In the genomic region with DNA sequence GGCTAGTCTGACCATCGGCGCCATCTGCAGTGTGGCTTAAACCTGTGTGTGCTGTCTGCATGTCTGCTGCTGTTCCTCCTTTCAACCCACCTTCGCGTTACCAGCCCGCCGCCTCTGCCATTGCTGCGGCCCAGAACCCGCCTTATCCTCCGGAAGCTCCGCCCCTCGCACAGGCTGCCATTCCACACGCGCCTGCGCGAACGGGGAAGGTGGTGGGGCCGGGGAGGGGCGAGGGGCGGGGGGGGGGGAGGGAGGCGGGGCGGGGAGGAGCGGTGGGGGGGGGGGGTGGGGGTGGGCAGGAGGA, we compare ENCODE assay signal across 8 mouse cellular contexts. TPM values are rescaled to one million over a fixed set of nuclear protein-coding genes. Genes with fewer than 3 reads are reported as not detected.
DNase-seq lines count a peak whose midpoint lies in the region; ATAC-seq lines count a peak whose summit lies in the region.

A gene (minus strand): TSS at position 152 of the 304 bp plus-strand sequence.

- H3K4me1 ChIP-seq in embryonic facial prominence, embryonic 12.5 days: no peaks in the 10 kb centered on the region
- no peaks in the 10 kb centered on the region for H3K4me1 ChIP-seq in limb, embryonic 11.5 days (ENCODE audit: control insufficient read depth, insufficient read depth, low read length)
- peaks cover 7% of the 10 kb centered on the region; the same call in 1 of the 2 replicates for H3K4me1 ChIP-seq in midbrain, embryonic 13.5 days (replicated peaks)

- H3K4me2 ChIP-seq in embryonic facial prominence, embryonic 12.5 days (replicated peaks): peak within 1 kb of the TSS; percentile 50
- H3K4me2 ChIP-seq in limb, embryonic 11.5 days (ENCODE audit: low read depth, severe bottlenecking): peak within 1 kb of the TSS; percentile 57
- H3K4me2 ChIP-seq in midbrain, embryonic 13.5 days (replicated peaks): peak within 1 kb of the TSS; percentile 63

- ATAC-seq in embryonic facial prominence, embryonic 12.5 days (ENCODE audit: insufficient number of reproducible peaks, insufficient read depth, low FRiP score, low TSS enrichment): 0 out of 2 replicates have a peak, but pooled peaks have one; percentile 82
- peak; percentile 68 for ATAC-seq in limb, embryonic 11.5 days (ENCODE audit: insufficient number of reproducible peaks, low FRiP score, low TSS enrichment, low read depth)
- peak; percentile 94 for ATAC-seq in midbrain, embryonic 13.5 days

- H3K36me3 ChIP-seq in embryonic facial prominence, embryonic 12.5 days: no peaks in the 10 kb centered on the region
- no peaks in the 10 kb centered on the region for H3K36me3 ChIP-seq in limb, embryonic 11.5 days (ENCODE audit: control insufficient read depth, insufficient read depth, low read length)
- no peaks in the 10 kb centered on the region for H3K36me3 ChIP-seq in midbrain, embryonic 13.5 days

- peak within 1 kb of the TSS; percentile 45 for H3K4me3 ChIP-seq in embryonic facial prominence, embryonic 12.5 days
- peak within 1 kb of the TSS; percentile 43 for H3K4me3 ChIP-seq in limb, embryonic 11.5 days (ENCODE audit: low read depth, low read length)
- peak within 1 kb of the TSS; percentile 47 for H3K4me3 ChIP-seq in midbrain, embryonic 13.5 days (replicated peaks)

- 40% methylated on average over 12 of the region's 22 CpGs for WGBS in embryonic facial prominence, embryonic 12.5 days
- 18% methylated on average over 9 of the region's 22 CpGs for whole genome bisulfite sequencing in limb, embryonic 11.5 days
- 23% methylated on average over 11 of the region's 22 CpGs for WGBS in midbrain, embryonic 13.5 days

- H3K9me3 ChIP-seq in embryonic facial prominence, embryonic 12.5 days: no peaks in the 10 kb centered on the region
- no peaks in the 10 kb centered on the region for H3K9me3 ChIP-seq in limb, embryonic 11.5 days (ENCODE audit: control insufficient read depth, low read length)
- no peaks in the 10 kb centered on the region for H3K9me3 ChIP-seq in midbrain, embryonic 13.5 days

- peak within 1 kb of the TSS; percentile 63 for H3K9ac ChIP-seq in embryonic facial prominence, embryonic 12.5 days
- H3K9ac ChIP-seq in limb, embryonic 11.5 days (ENCODE audit: low read length): peak within 1 kb of the TSS; percentile 66
- peak within 1 kb of the TSS; percentile 64 for H3K9ac ChIP-seq in midbrain, embryonic 13.5 days (replicated peaks)

- DNase-seq in urinary bladder, adult 18-20 months (ENCODE audit: low spot score in 2 of 2): peak; percentile 42 to 65
- no peak for DNase-seq in urinary bladder, postnatal 10 days (ENCODE audit: low spot score)
- DNase-seq in heart, adult 11 months: peak; percentile 99
- DNase-seq in kidney, adult 18-20 months: peak; percentile 83
- peak; percentile 78 for DNase-seq in limb, embryonic 11.5 days (ENCODE audit: low spot score)
- DNase-seq in spleen, adult 12 weeks (ENCODE audit: low spot score): peak; percentile 42

- no peaks in the 10 kb centered on the region for H3K27me3 ChIP-seq in embryonic facial prominence, embryonic 12.5 days
- H3K27me3 ChIP-seq in limb, embryonic 11.5 days (ENCODE audit: control insufficient read depth, insufficient read depth, low read length): no peaks in the 10 kb centered on the region
- H3K27me3 ChIP-seq in midbrain, embryonic 13.5 days: no peaks in the 10 kb centered on the region

- H3K27ac ChIP-seq in embryonic facial prominence, embryonic 12.5 days: peak within 1 kb of the TSS; percentile 36; the same call in 1 of the 2 replicates
- H3K27ac ChIP-seq in limb, embryonic 11.5 days (replicated peaks; ENCODE audit: low read depth, low read length): no peak within 1 kb of the TSS
- H3K27ac ChIP-seq in midbrain, embryonic 13.5 days: peak within 1 kb of the TSS; percentile 76

RNA-seq across cellular contexts. Expression of the gene that starts here (rescaled TPM):
- 114 and 122 TPM in 2 replicates for polyA plus RNA-seq in embryonic facial prominence, embryonic 12.5 days (2016; fragmentation: Nextera tagmentation; extraction: Ambion mirVana)
- polyA plus RNA-seq in limb, embryonic 11.5 days (2014; fragmentation: Nextera tagmentation; extraction: Ambion mirVana): 121 and 122 TPM in 2 replicates
- 82.8 and 85.4 TPM in 2 replicates for polyA plus RNA-seq in midbrain, embryonic 13.5 days (2015; fragmentation: Nextera tagmentation; extraction: Ambion mirVana)
